Mouse (Mus musculus) embryonic facial prominence, embryonic 15.5 days (tissue): ENCODE measurements around the gene Hyal6. TPM values are rescaled to one million over a fixed set of nuclear protein-coding genes. Genes with fewer than 3 reads are reported as not detected.

Experiments
- ATAC-seq: fragments of 200-750 bp; cut with Nextera tagmentation; 2 replicates; pipeline ENCODE4 v1.8.0; 2017; ENCODE audit warnings: low read depth, moderate TSS enrichment; ENCODE audit not compliant: insufficient number of reproducible peaks, low FRiP score, low TSS enrichment
- H3K27ac ChIP-seq: fragments of 300-500 bp; sonication (generic); replicated peaks from 2 replicates; pipeline ENCODE4 v1.5.1; 2015; ENCODE audit warnings: mild to moderate bottlenecking, inconsistent platforms
- H3K27me3 ChIP-seq: fragments of 300-500 bp; sonication (generic); 2 replicates; pipeline ENCODE4 v1.6.1; 2015; ENCODE audit warnings: inconsistent platforms
- H3K36me3 ChIP-seq: fragments of 300-500 bp; sonication (generic); 2 replicates; pipeline ENCODE4 v1.6.1; 2015; ENCODE audit warnings: mild to moderate bottlenecking, inconsistent platforms
- H3K4me1 ChIP-seq: fragments of 300-500 bp; sonication (generic); 2 replicates; pipeline ENCODE4 v1.6.1; 2015; ENCODE audit warnings: inconsistent platforms
- H3K4me2 ChIP-seq: fragments of 300-500 bp; sonication (generic); replicated peaks from 2 replicates; pipeline ENCODE4 v1.6.1; 2015; ENCODE audit warnings: mild to moderate bottlenecking, inconsistent platforms
- H3K4me3 ChIP-seq: fragments of 300-500 bp; sonication (generic); replicated peaks from 2 replicates; pipeline ENCODE4 v1.5.1; 2015; ENCODE audit warnings: mild to moderate bottlenecking, inconsistent platforms
- H3K9ac ChIP-seq: fragments of 300-500 bp; sonication (generic); 2 replicates; pipeline ENCODE4 v1.6.1; 2015; ENCODE audit warnings: inconsistent platforms
- H3K9me3 ChIP-seq: fragments of 300-500 bp; sonication (generic); replicated peaks from 2 replicates; pipeline ENCODE4 v1.6.1; 2016; ENCODE audit warnings: inconsistent platforms
- WGBS: fragments of 180-500 bp; shearing (Covaris S2); methylation state at CpG from one replicate; pipeline ENCODE4 v1.1.7; 2015; 5-methylcytosine and 5-hydroxymethylcytosine counted together
- polyA plus RNA-seq: library from polyadenylated mRNA; unstranded; fragments of >200 nt; fragmentation: Nextera tagmentation; extraction: Ambion mirVana; gene quantifications from 2 replicates; pipeline ENCODE4 v1.2.1, GENCODE M21; 2015

The Hyal6 gene
- polyA plus RNA-seq, 1 experiment from 2014 or later: not detected

DNA sequence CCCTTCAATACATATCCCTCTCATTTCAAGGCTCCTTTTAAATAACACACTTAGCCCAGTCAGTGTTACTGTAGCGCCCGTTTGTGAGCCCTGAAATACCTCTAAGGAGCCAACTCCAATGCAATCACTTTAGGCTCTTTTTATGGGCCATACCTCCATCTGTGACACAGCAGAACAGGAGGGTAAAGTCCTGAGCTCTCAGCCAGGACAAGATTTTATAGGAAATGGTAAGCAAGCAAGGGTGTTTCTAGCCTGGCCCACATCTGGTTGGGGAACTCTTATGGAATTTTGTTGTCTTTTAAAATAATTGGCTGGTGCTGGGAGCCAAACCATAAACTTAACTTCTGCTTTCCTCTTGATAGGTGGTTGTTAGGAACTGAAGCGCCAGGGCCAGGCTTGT lies 26.2 kb downstream of the Hyal6 start:
- no peaks in the 10 kb centered on the region for H3K4me1 ChIP-seq
- no peak overlapping the region for H3K4me3 ChIP-seq
- no peaks in the 10 kb centered on the region for H3K36me3 ChIP-seq
- no peak overlapping the region for H3K27ac ChIP-seq
- H3K9ac ChIP-seq: no peak overlapping the region
- ATAC-seq: no peak
- WGBS: 88% methylated on average over 3 of the region's 3 CpGs
- no peaks in the 10 kb centered on the region for H3K9me3 ChIP-seq
- no peak overlapping the region for H3K4me2 ChIP-seq
- H3K27me3 ChIP-seq: no peaks in the 10 kb centered on the region

DNA sequence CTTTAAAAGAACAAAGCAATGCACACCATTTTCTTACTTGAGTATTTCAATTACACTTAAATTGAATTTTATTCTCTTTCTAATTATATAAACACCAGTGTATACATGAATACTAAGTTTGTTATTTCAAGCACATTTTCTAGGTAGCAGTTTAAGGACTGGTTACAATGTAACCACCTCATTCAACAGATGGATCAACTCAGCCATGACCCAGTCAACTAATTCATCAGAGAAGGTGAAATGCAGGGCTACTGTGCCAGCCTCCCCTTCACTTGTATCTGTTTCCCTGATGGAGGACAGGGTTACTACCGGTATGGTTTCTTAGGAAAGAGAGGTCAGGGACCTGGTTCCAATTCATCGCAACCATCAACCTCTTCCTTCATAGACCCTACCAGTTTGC lies 33.2 kb downstream of the Hyal6 start:
- Histone ChIP-seq H3K4me1 (no peaks in the 10 kb centered on the region), H3K4me2 (no peak overlapping the region), H3K9me3 (no peaks in the 10 kb centered on the region), H3K27me3 (no peaks in the 10 kb centered on the region), H3K9ac (no peak overlapping the region), H3K27ac (no peak overlapping the region), H3K36me3 (no peaks in the 10 kb centered on the region), H3K4me3 (no peak overlapping the region)
- no peak for ATAC-seq
- 87% methylated on average over 2 of the region's 2 CpGs for WGBS

DNA sequence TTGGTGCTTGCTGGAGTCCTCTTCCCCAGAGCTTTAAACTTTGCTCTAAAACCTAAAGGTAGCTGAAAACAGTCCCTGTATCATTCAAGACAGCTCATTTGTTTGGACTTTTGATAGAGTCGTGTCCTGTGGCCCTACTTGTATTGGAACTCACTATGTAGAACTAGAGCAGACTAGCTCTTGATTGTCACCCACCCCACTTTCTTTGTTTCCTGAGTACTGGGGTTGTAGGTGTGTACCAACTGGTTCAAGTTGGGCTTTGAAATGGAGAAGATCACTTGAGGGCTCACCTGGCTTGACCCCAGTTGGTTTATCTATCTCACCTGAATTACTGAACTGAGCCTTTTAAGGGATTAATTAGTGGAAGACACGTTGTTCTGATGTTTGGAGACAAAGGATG lies 46.1 kb downstream of the Hyal6 start:
- no peak for ATAC-seq
- 49% methylated on average over 2 of the region's 2 CpGs for WGBS
- no peak overlapping the region for H3K9ac ChIP-seq
- H3K4me1 ChIP-seq: no peaks in the 10 kb centered on the region
- no peaks in the 10 kb centered on the region for H3K36me3 ChIP-seq
- no peak overlapping the region for H3K27ac ChIP-seq
- no peaks in the 10 kb centered on the region for H3K27me3 ChIP-seq
- H3K9me3 ChIP-seq: no peaks in the 10 kb centered on the region
- H3K4me2 ChIP-seq: no peak overlapping the region
- no peak overlapping the region for H3K4me3 ChIP-seq

DNA sequence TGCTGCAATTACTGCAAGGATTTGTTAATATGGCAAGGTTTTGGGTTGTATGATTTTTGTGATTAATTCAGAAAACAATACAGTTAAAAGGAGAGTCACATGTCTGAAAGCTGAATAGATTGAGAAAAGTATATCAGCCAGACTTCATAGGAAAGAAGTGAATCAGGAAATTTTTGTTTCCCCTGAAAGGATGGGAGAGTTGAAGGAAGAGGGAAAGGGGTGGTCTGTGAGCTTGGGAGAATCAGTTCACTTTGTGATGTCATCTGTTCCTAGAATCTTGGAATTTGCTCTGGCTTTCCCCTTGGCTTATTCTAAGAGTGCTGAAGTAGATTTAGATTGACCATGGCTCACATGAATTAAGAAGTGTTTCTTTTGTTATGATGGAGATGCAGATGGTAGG lies 57.8 kb downstream of the Hyal6 start, which contains the start of gene Spam1:
Gene Spam1, plus strand, starts transcription at position 301 of the 400 bp plus-strand sequence.
- no peaks in the 10 kb centered on the region for H3K4me1 ChIP-seq
- no peaks in the 10 kb centered on the region for H3K9me3 ChIP-seq
- H3K36me3 ChIP-seq: no peaks in the 10 kb centered on the region
- no peak within 1 kb of the TSS for H3K9ac ChIP-seq
- H3K4me2 ChIP-seq: no peak within 1 kb of the TSS
- no peak within 1 kb of the TSS for H3K4me3 ChIP-seq
- no peaks in the 10 kb centered on the region for H3K27me3 ChIP-seq
- ATAC-seq: no peak
- no peak within 1 kb of the TSS for H3K27ac ChIP-seq

Other genes starting within 250 kb of the Hyal6 start
- gene Iqub, start 218.2 kb upstream of the Hyal6 start, polyA plus RNA-seq: 1.7 and 4.2 TPM in 2 replicates
- 298 and 308 TPM in 2 replicates for gene Ndufa5, start 205.2 kb upstream of the Hyal6 start, polyA plus RNA-seq
- gene Asb15, start 205.1 kb upstream of the Hyal6 start, polyA plus RNA-seq: not detected in 2 replicates
- gene Lmod2, start 135.5 kb upstream of the Hyal6 start, polyA plus RNA-seq: 2.7 and 3.9 TPM in 2 replicates
- 67.5 and 76.6 TPM in 2 replicates for gene Wasl, start 68.2 kb upstream of the Hyal6 start, polyA plus RNA-seq
- gene Hyal4, start 15.1 kb downstream of the Hyal6 start, polyA plus RNA-seq: 0.05 and 0.17 TPM in 2 replicates
- gene Spam1, start 57.9 kb downstream of the Hyal6 start, polyA plus RNA-seq: not detected in 2 replicates
- gene Hyal5, start 124.8 kb downstream of the Hyal6 start, polyA plus RNA-seq: not detected in 2 replicates
- gene Tmem229a, start 223.1 kb downstream of the Hyal6 start, polyA plus RNA-seq: 2.0 TPM in 2 replicates